Mouse (Mus musculus) midbrain, embryonic 16.5 days (tissue): Measurements from ENCODE around the gene 1600014C23Rik. TPM values are rescaled to one million over a fixed set of nuclear protein-coding genes. Genes with fewer than 3 reads are reported as not detected.

Source experiments
- ATAC-seq: fragments of 200-750 bp; cut with Nextera tagmentation; 2 replicates; pipeline ENCODE4 v1.8.0; 2017; ENCODE audit warnings: moderate TSS enrichment
- H3K27ac ChIP-seq: fragments of 300-500 bp; sonication (generic); 2 replicates; pipeline ENCODE4 v1.5.1; 2014; ENCODE audit warnings: mild to moderate bottlenecking, low read length, mixed read lengths
- H3K27me3 ChIP-seq: fragments of 300-500 bp; sonication (generic); 2 replicates; pipeline ENCODE4 v1.6.1; 2014; ENCODE audit warnings: low read depth, low read length, mixed read lengths; ENCODE audit not compliant: control insufficient read depth, insufficient read depth
- H3K36me3 ChIP-seq: fragments of 300-500 bp; sonication (generic); 2 replicates; pipeline ENCODE4 v1.6.1; 2014; ENCODE audit warnings: mild to moderate bottlenecking, low read length, moderate library complexity, mixed read lengths; ENCODE audit not compliant: control insufficient read depth, insufficient read depth
- H3K4me1 ChIP-seq: fragments of 300-500 bp; sonication (generic); 2 replicates; pipeline ENCODE4 v1.6.1; 2014; ENCODE audit warnings: mild to moderate bottlenecking, low read length, mixed read lengths; ENCODE audit not compliant: control insufficient read depth, insufficient read depth
- H3K4me2 ChIP-seq: fragments of 300-500 bp; sonication (generic); 2 replicates; pipeline ENCODE4 v1.6.1; 2014; ENCODE audit warnings: mild to moderate bottlenecking, low read length, mixed read lengths
- H3K4me3 ChIP-seq: fragments of 300-500 bp; sonication (generic); 2 replicates; pipeline ENCODE4 v1.5.1; 2014; ENCODE audit warnings: low read depth, mild to moderate bottlenecking, low read length, moderate library complexity, mixed read lengths
- H3K9ac ChIP-seq: fragments of 300-500 bp; sonication (generic); 2 replicates; pipeline ENCODE4 v1.6.1; 2014; ENCODE audit warnings: low read depth, low read length, mixed read lengths
- H3K9me3 ChIP-seq: fragments of 300-500 bp; sonication (generic); replicated peaks from 2 replicates; pipeline ENCODE4 v1.6.1; 2014; ENCODE audit warnings: mild to moderate bottlenecking, low read length, mixed read lengths; ENCODE audit not compliant: control insufficient read depth, poor library complexity, severe bottlenecking
- WGBS: fragments of 180-500 bp; shearing (Covaris S2); extraction: QIAGEN DNeasy Blood & Tissue Kit; methylation state at CpG from one replicate; pipeline ENCODE4 v1.1.7; 2014; 5-methylcytosine and 5-hydroxymethylcytosine counted together
- polyA plus RNA-seq: library from polyadenylated mRNA; unstranded; fragments of >200 nt; fragmentation: Nextera tagmentation; extraction: Ambion mirVana; gene quantifications from 2 replicates; pipeline ENCODE4 v1.2.1, GENCODE M21; 2015

1600014C23Rik gene
- 0.46 TPM in 1 of 2 replicates, not detected in the other for polyA plus RNA-seq

DNA sequence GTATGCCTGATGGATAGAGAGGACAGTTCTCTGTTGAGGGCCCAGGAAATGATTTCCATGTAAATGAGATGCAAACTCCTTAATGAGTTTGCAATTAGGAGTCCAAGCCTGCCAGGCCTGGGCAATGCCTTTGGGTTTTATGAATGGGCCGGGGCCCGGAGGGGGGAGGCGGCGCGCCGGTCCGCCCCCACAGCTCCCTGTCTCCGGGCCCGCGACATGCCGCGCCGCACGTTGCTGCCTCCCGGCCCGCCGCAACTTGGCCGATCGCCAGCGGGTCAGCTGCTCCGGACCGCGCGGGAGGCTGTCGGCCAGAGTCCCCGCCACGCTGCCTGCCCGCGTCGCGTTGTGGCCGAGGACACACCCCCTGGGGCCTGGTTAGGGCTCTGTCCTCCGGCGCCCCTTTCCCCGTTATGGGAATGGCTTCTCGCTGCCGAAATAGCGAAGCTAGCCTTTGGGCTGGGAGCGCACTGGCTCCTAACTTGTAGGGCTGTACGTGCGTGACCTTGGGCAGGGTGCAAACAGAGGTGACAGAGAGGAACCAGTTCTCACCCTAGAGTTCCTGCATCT is at the start of gene 1600014C23Rik:
Gene 1600014C23Rik, minus strand, starts transcription at position 110 of the 567 bp plus-strand sequence.
- Histone ChIP-seq H3K36me3 (no peaks in the 10 kb centered on the region), H3K9me3 (no peaks in the 10 kb centered on the region), H3K27me3 (peaks cover 3% of the 10 kb centered on the region; the same call in 1 of the 2 replicates), H3K4me3 (peak within 1 kb of the TSS; percentile 35), H3K27ac (peak within 1 kb of the TSS; percentile 62), H3K4me1 (peaks cover 22% of the 10 kb centered on the region), H3K9ac (peak within 1 kb of the TSS; percentile 64), H3K4me2 (peak within 1 kb of the TSS; percentile 77)
- peak; percentile 32 for ATAC-seq
- WGBS: 1% methylated on average over 35 of the region's 41 CpGs

DNA sequence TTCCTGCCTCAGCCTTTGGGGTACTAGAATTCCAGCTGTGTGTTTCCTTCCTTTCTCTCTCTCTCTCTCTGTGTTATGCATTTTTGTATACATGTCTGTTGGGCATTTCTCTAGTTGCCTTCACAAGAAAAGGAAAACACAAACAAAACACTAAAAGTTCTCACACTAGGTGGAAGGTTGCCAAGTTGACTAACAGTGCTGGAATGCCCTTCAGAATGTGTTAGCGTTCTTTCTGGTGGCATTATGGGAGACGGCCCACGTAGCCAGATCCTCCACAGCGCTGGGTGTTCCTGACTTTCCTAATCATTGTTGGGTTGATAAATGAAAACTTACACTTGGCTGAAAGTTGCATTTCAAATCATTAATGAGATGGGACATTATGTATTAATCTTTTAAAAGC is 44.8 kb upstream of the 1600014C23Rik start:
- Histone ChIP-seq H3K36me3 (no peaks in the 10 kb centered on the region), H3K4me1 (no peaks in the 10 kb centered on the region), H3K4me2 (no peak overlapping the region), H3K9me3 (no peaks in the 10 kb centered on the region), H3K27ac (no peak overlapping the region), H3K9ac (no peak overlapping the region), H3K27me3 (no peaks in the 10 kb centered on the region), H3K4me3 (no peak overlapping the region)
- ATAC-seq: no peak
- 86% methylated on average over 4 of the region's 4 CpGs for WGBS

DNA sequence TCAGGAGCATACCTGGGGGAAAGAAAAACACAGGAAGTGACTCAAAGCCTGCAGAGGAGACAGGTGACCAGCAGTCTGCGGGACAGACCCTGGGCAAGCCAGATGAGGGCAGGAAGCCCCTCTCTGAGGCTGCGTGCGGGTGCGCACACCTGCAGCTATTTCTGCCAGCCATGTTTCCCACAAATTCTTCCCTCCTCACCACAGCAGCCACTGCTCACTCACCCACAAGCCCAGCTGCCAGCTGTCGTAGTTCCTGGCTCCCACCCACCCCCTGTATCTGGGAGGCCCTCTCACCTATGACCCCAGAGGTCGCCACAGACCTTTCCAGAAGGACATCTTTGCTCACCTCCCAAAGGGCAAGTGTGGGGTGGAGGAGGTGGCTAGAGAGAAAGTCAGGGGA is 43.8 kb upstream of the 1600014C23Rik start:
- no peaks in the 10 kb centered on the region for H3K27me3 ChIP-seq
- H3K4me3 ChIP-seq: no peak overlapping the region
- H3K9me3 ChIP-seq: no peaks in the 10 kb centered on the region
- H3K9ac ChIP-seq: no peak overlapping the region
- no peaks in the 10 kb centered on the region for H3K36me3 ChIP-seq
- no peak for ATAC-seq
- H3K4me1 ChIP-seq: no peaks in the 10 kb centered on the region
- no peak overlapping the region for H3K27ac ChIP-seq
- no peak overlapping the region for H3K4me2 ChIP-seq
- 88% methylated on average over 6 of the region's 6 CpGs for WGBS

DNA sequence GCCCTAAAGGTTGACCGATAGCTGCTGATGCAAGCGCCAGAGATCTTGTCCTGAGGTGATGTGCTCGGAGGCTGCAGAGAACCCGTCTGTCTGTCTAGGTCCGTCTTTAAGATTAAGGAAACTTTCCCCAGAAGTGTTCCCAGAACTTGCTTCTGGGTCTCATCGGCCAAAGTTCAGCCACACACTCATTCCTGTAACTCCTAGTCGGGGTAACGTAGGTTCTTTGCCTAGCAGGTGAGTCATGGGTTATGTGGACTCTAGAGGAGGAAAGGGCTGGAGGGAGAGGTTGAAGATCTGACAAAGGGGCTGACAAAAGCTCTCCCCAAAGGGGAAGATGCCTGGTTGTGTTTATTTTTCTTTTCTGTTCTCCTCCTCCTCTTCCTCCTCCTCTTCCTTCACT is 42.5 kb upstream of the 1600014C23Rik start:
- Histone ChIP-seq H3K4me1 (no peaks in the 10 kb centered on the region), H3K27me3 (no peaks in the 10 kb centered on the region), H3K36me3 (no peaks in the 10 kb centered on the region), H3K9me3 (no peaks in the 10 kb centered on the region), H3K4me3 (no peak overlapping the region), H3K9ac (no peak overlapping the region), H3K27ac (no peak overlapping the region), H3K4me2 (no peak overlapping the region)
- 96% methylated on average over 8 of the region's 8 CpGs for WGBS
- no peak for ATAC-seq

DNA sequence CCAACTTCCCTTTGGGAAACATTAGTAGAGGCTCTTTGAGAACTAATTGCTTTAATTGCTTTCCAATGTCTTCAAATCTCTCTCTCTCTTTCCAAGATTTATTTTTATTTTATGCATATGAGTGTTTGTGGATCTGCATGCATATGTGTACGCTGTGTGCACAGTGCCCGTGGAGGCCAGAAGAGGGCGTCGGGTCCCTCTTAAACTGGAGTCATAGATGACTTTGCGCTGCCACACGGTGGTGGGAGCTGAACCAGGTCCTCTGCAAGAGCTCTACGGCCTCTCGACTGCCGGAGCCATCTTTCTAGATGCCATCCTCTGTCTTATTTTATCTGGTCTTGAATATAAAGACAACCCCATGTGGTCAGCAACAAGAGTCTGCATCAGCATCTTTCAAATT is 41.8 kb upstream of the 1600014C23Rik start:
- H3K4me2 ChIP-seq: no peak overlapping the region
- H3K27ac ChIP-seq: no peak overlapping the region
- H3K4me1 ChIP-seq: peaks cover 2% of the 10 kb centered on the region; the same call in 1 of the 2 replicates
- 93% methylated on average over 9 of the region's 9 CpGs for WGBS
- ATAC-seq: no peak
- H3K4me3 ChIP-seq: no peak overlapping the region
- no peaks in the 10 kb centered on the region for H3K9me3 ChIP-seq
- no peak overlapping the region for H3K9ac ChIP-seq
- H3K36me3 ChIP-seq: no peaks in the 10 kb centered on the region
- no peaks in the 10 kb centered on the region for H3K27me3 ChIP-seq

GRCm38 (mm10) chr17:45772566-45772965 is 38.9 kb upstream of the 1600014C23Rik start:
- no peak overlapping the region for H3K9ac ChIP-seq
- no peak overlapping the region for H3K4me2 ChIP-seq
- no peaks in the 10 kb centered on the region for H3K9me3 ChIP-seq
- H3K27ac ChIP-seq: no peak overlapping the region
- no peak overlapping the region for H3K4me3 ChIP-seq
- peaks cover 5% of the 10 kb centered on the region for H3K4me1 ChIP-seq
- no peaks in the 10 kb centered on the region; the same call in 1 of the 2 replicates for H3K27me3 ChIP-seq
- no peak for ATAC-seq
- 81% methylated on average over 3 of the region's 3 CpGs for WGBS
- no peaks in the 10 kb centered on the region for H3K36me3 ChIP-seq

GRCm38 (mm10) chr17:45772096-45772495 is 38.5 kb upstream of the 1600014C23Rik start:
- Histone ChIP-seq H3K4me2 (no peak overlapping the region), H3K9ac (no peak overlapping the region), H3K27ac (no peak overlapping the region), H3K4me3 (no peak overlapping the region), H3K9me3 (no peaks in the 10 kb centered on the region), H3K36me3 (no peaks in the 10 kb centered on the region), H3K4me1 (peaks cover 8% of the 10 kb centered on the region), H3K27me3 (no peaks in the 10 kb centered on the region; the same call in 1 of the 2 replicates)
- ATAC-seq: no peak
- 90% methylated on average over 8 of the region's 8 CpGs for WGBS

- no peak overlapping the region for H3K4me3 ChIP-seq
- no peak for ATAC-seq
- peaks cover 12% of the 10 kb centered on the region for H3K4me1 ChIP-seq
- 0 out of 2 replicates have a peak overlapping the region, but pooled peaks have one; percentile 17 for H3K27ac ChIP-seq
- H3K27me3 ChIP-seq: no peaks in the 10 kb centered on the region; the same call in 1 of the 2 replicates
- no peak overlapping the region for H3K4me2 ChIP-seq
- H3K9me3 ChIP-seq: no peaks in the 10 kb centered on the region
- H3K36me3 ChIP-seq: no peaks in the 10 kb centered on the region
- no peak overlapping the region for H3K9ac ChIP-seq
- 26% methylated on average over 6 of the region's 6 CpGs for WGBS
These were observed 36.8 kb upstream of the 1600014C23Rik start for GRCm38 (mm10) chr17:45770441-45770840.

GRCm38 (mm10) chr17:45769821-45770220 is 36.2 kb upstream of the 1600014C23Rik start:
- no peak overlapping the region for H3K4me3 ChIP-seq
- H3K27me3 ChIP-seq: no peaks in the 10 kb centered on the region; the same call in 1 of the 2 replicates
- no peaks in the 10 kb centered on the region for H3K9me3 ChIP-seq
- no peak overlapping the region for H3K9ac ChIP-seq
- H3K27ac ChIP-seq: no peak overlapping the region
- 82% methylated on average over 6 of the region's 6 CpGs for WGBS
- H3K4me1 ChIP-seq: peaks cover 12% of the 10 kb centered on the region
- H3K36me3 ChIP-seq: no peaks in the 10 kb centered on the region
- no peak overlapping the region for H3K4me2 ChIP-seq
- no peak for ATAC-seq
